ENCODE assay signal across 12 mouse cellular contexts in the genomic region with DNA sequence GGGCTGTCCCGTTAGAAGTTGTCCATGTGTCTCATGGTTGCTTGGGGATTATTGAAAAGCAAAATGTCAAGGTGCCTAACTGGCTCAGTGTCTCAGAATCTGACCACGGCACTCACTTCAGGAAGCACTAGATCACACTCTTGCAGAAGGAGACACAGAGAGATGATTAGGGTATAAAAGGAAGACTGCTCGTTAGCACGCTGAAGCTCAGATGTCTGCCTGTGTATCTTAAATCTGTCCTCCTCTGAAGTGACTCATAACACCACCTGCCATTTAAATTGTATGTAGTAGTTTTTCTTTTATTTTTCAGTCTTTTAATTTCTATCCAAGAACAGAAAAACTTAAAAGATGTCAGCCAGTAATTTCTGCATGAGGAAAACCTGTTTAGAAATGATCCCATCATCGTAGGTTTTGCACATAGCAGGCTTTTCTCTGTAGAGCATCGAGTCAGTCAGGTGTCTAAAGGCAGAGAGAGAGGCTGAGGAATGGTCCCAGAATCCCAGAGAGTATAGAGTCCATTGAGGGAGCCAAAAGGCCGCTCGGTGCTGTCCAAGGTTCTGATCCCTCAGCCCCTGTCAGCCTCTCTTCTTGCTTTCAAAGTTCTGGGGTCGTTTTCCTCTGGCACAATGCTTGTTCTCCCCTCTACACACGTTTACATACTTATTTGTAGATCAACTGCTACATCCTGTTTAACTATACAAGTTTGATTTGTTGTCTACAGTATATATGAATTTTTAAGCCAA. TPM values are rescaled to one million over a fixed set of nuclear protein-coding genes. Genes with fewer than 3 reads are reported as not detected.
DNase-seq lines count a peak whose midpoint lies in the region; ATAC-seq lines count a peak whose summit lies in the region.
"Had no signal": no experiment of that assay in that cellular context is flagged by ENCODE, and none has a peak within 500 bp of the region (broad histone marks: within the 10 kb centered on the region; RNA-seq: fewer than 3 reads in every experiment).

No protein-coding gene starts in this region.

- H3K4me1 ChIP-seq in heart, embryonic 11.5 days (ENCODE audit: control insufficient read depth, insufficient read depth, low read length) = peaks cover 16% of the 10 kb centered on the region
- H3K4me1 ChIP-seq in embryonic facial prominence, embryonic 11.5 days (ENCODE audit: control insufficient read depth, insufficient read depth, low read length) = no peaks in the 10 kb centered on the region
- 0 out of 2 replicates have a peak, but pooled peaks cover 2% of the 10 kb centered on the region for H3K4me1 ChIP-seq in limb, embryonic 10.5 days
- H3K4me1 ChIP-seq in liver, embryonic 12.5 days = no peaks in the 10 kb centered on the region

- intact Hi-C loops in gastrocnemius, postnatal 14 days (cut with DNase I; ENCODE audit: low total_unique reads) = no loop called here

- no peak overlapping the region for H3K9ac ChIP-seq in heart, embryonic 11.5 days (ENCODE audit: low read depth, low read length)
- H3K9ac ChIP-seq in embryonic facial prominence, embryonic 11.5 days (replicated peaks; ENCODE audit: low read length) = no peak overlapping the region
- no peak overlapping the region for H3K9ac ChIP-seq in liver, embryonic 12.5 days

- peaks cover 4% of the 10 kb centered on the region; the same call in 1 of the 2 replicates for H3K27me3 ChIP-seq in heart, embryonic 11.5 days (ENCODE audit: control insufficient read depth, insufficient read depth, low read length)
- H3K27me3 ChIP-seq in embryonic facial prominence, embryonic 11.5 days (ENCODE audit: control insufficient read depth, insufficient read depth, low read length) = no peaks in the 10 kb centered on the region
- H3K27me3 ChIP-seq in limb, embryonic 10.5 days (ENCODE audit: low read depth, poor library complexity, severe bottlenecking) = no peaks in the 10 kb centered on the region
- H3K27me3 ChIP-seq in liver, embryonic 12.5 days (replicated peaks) = no peaks in the 10 kb centered on the region

- H3K27ac ChIP-seq in heart, embryonic 11.5 days (ENCODE audit: low read depth, low read length) = no peak overlapping the region
- H3K27ac ChIP-seq in embryonic facial prominence, embryonic 11.5 days (replicated peaks; ENCODE audit: low read depth, low read length) = no peak overlapping the region
- H3K27ac ChIP-seq in limb, embryonic 10.5 days = no peak overlapping the region
- no peak overlapping the region for H3K27ac ChIP-seq in liver, embryonic 12.5 days

- 59% methylated on average over 10 of the region's 10 CpGs for WGBS in heart, embryonic 11.5 days (ENCODE audit: insufficient replicate concordance)
- whole genome bisulfite sequencing in embryonic facial prominence, embryonic 11.5 days = 51% methylated on average over 10 of the region's 10 CpGs
- 66% methylated on average over 10 of the region's 10 CpGs for WGBS in limb, embryonic 10.5 days
- WGBS in liver, embryonic 12.5 days (ENCODE audit: insufficient replicate concordance) = 59% methylated on average over 10 of the region's 10 CpGs

- H3K4me3 ChIP-seq in heart, embryonic 11.5 days (ENCODE audit: low read depth, low read length) = no peak overlapping the region
- H3K4me3 ChIP-seq in embryonic facial prominence, embryonic 11.5 days (ENCODE audit: low read depth, low read length) = no peak overlapping the region
- H3K4me3 ChIP-seq in limb, embryonic 10.5 days = no peak overlapping the region
- H3K4me3 ChIP-seq in liver, embryonic 12.5 days = no peak overlapping the region

- DNase-seq in heart, adult 11 months = peak; percentile 71
- DNase-seq in 416B (ENCODE audit: low read depth) = peak; percentile 21
- peak; percentile 71 for DNase-seq in embryonic facial prominence, embryonic 11.5 days (ENCODE audit: low spot score)
- DNase-seq in limb, embryonic 10.5 days (ENCODE audit: low spot score) = peak; percentile 62
- no peak for DNase-seq in left cerebral cortex, adult 11 months (ENCODE audit: low spot score)
- DNase-seq in gastrocnemius, postnatal 14 days = no peak
- DNase-seq: gastrocnemius, postnatal 10 days; lung, adult 18-20 months had no signal

- ATAC-seq in heart, embryonic 11.5 days (replicated peaks; ENCODE audit: insufficient number of reproducible peaks, low FRiP score, low TSS enrichment) = no peak
- ATAC-seq in embryonic facial prominence, embryonic 11.5 days (replicated peaks; ENCODE audit: insufficient number of reproducible peaks, low FRiP score, low TSS enrichment, low read depth) = no peak
- no peak for ATAC-seq in liver, embryonic 12.5 days

- H3K9me3 ChIP-seq in heart, embryonic 11.5 days (replicated peaks; ENCODE audit: control insufficient read depth, low read length) = no peaks in the 10 kb centered on the region
- H3K9me3 ChIP-seq in embryonic facial prominence, embryonic 11.5 days (replicated peaks; ENCODE audit: control insufficient read depth, low read length) = no peaks in the 10 kb centered on the region
- H3K9me3 ChIP-seq in limb, embryonic 10.5 days (replicated peaks) = no peaks in the 10 kb centered on the region
- H3K9me3 ChIP-seq in liver, embryonic 12.5 days (replicated peaks) = no peaks in the 10 kb centered on the region

- H3K4me2 ChIP-seq in heart, embryonic 11.5 days = no peak overlapping the region
- no peak overlapping the region for H3K4me2 ChIP-seq in embryonic facial prominence, embryonic 11.5 days (ENCODE audit: low read depth, low read length)
- H3K4me2 ChIP-seq in liver, embryonic 12.5 days = no peak overlapping the region

- H3K36me3 ChIP-seq in heart, embryonic 11.5 days (ENCODE audit: control insufficient read depth, insufficient read depth, low read length) = peaks cover 24% of the 10 kb centered on the region
- H3K36me3 ChIP-seq in embryonic facial prominence, embryonic 11.5 days (replicated peaks; ENCODE audit: control insufficient read depth, insufficient read depth, low read depth, low read length) = peaks cover 3% of the 10 kb centered on the region
- peaks cover 79% of the 10 kb centered on the region for H3K36me3 ChIP-seq in limb, embryonic 10.5 days
- peaks cover 60% of the 10 kb centered on the region for H3K36me3 ChIP-seq in liver, embryonic 12.5 days

RNA-seq across cellular contexts. Expression of a gene that starts 38.0 kb away (rescaled TPM):
- polyA plus RNA-seq in heart, embryonic 11.5 days (2014; fragmentation: Nextera tagmentation; extraction: Ambion mirVana) = not detected in 2 replicates
- polyA plus RNA-seq in embryonic facial prominence, embryonic 11.5 days (2014; fragmentation: Nextera tagmentation; extraction: Ambion mirVana) = not detected in 2 replicates
- polyA plus RNA-seq in limb, embryonic 10.5 days (2016; fragmentation: Nextera tagmentation; extraction: Ambion mirVana) = not detected in 2 replicates
- total RNA-seq in gastrocnemius, postnatal 14 days (2021) = not detected
- polyA plus RNA-seq in liver, embryonic 12.5 days (2016; fragmentation: Nextera tagmentation; extraction: Ambion mirVana) = not detected in 2 replicates
- total RNA-seq: gastrocnemius, postnatal 10 days had no signal
- polyA plus RNA-seq: large intestine, adult 2 months; urinary bladder, adult 2 months had no signal

Comparison
In these comparisons a context has a peak if more than half of its experiments do, and no peak if none do; other contexts are left out.
1. DNase-seq: peak in heart, adult 11 months (single experiment), 416B (single experiment), embryonic facial prominence, embryonic 11.5 days (single experiment) and limb, embryonic 10.5 days (single experiment); none in left cerebral cortex, adult 11 months (single experiment) and gastrocnemius, postnatal 14 days (single experiment).